Mouse (Mus musculus) kidney, embryonic 16.5 days (tissue): ENCODE results near the gene Tmem91. TPM values are rescaled to one million over a fixed set of nuclear protein-coding genes. Genes with fewer than 3 reads are reported as not detected.

Experiments used
- ATAC-seq: fragments of 200-750 bp; cut with Nextera tagmentation; 2 replicates; pipeline ENCODE4 v1.8.0; 2017; ENCODE audit warnings: moderate TSS enrichment; ENCODE audit not compliant: low FRiP score, low TSS enrichment
- H3K27ac ChIP-seq: fragments of 300-500 bp; sonication (generic); 2 replicates; pipeline ENCODE4 v1.5.1; 2014; ENCODE audit warnings: low read length
- H3K27me3 ChIP-seq: fragments of 300-500 bp; sonication (generic); 2 replicates; pipeline ENCODE4 v1.6.1; 2014; ENCODE audit warnings: low read length, control low read depth, mixed read lengths; ENCODE audit not compliant: insufficient read depth
- H3K36me3 ChIP-seq: fragments of 300-500 bp; sonication (generic); 2 replicates; pipeline ENCODE4 v1.6.1; 2014; ENCODE audit warnings: low read length, control low read depth, mixed read lengths; ENCODE audit not compliant: insufficient read depth
- H3K4me1 ChIP-seq: fragments of 300-500 bp; sonication (generic); 2 replicates; pipeline ENCODE4 v1.6.1; 2014; ENCODE audit warnings: low read length, control low read depth, mixed read lengths; ENCODE audit not compliant: insufficient read depth
- H3K4me2 ChIP-seq: fragments of 300-500 bp; sonication (generic); replicated peaks from 2 replicates; pipeline ENCODE4 v1.6.1; 2014; ENCODE audit warnings: low read depth, low read length
- H3K4me3 ChIP-seq: fragments of 300-500 bp; sonication (generic); 2 replicates; pipeline ENCODE4 v1.5.1; 2014; ENCODE audit warnings: mild to moderate bottlenecking, low read length
- H3K9ac ChIP-seq: fragments of 300-500 bp; sonication (generic); replicated peaks from 2 replicates; pipeline ENCODE4 v1.6.1; 2014; ENCODE audit warnings: low read length
- H3K9me3 ChIP-seq: fragments of 300-500 bp; sonication (generic); 2 replicates; pipeline ENCODE4 v1.6.1; 2016; ENCODE audit warnings: low read length, control low read depth
- WGBS: fragments of 180-500 bp; shearing (Covaris S2); extraction: QIAGEN DNeasy Blood & Tissue Kit; methylation state at CpG from one replicate; pipeline ENCODE4 v1.1.7; 2014; 5-methylcytosine and 5-hydroxymethylcytosine counted together
- polyA plus RNA-seq: library from polyadenylated mRNA; unstranded; fragments of >200 nt; fragmentation: Nextera tagmentation; extraction: Ambion mirVana; gene quantifications from 2 replicates; pipeline ENCODE4 v1.2.1, GENCODE M21; 2015

Tmem91 gene
- polyA plus RNA-seq, 1 experiment from 2014 or later: 2.3 TPM

- Histone ChIP-seq H3K27me3 (peaks cover 36% of the 10 kb centered on the region), H3K4me2 (peak overlapping the region; percentile 68), H3K4me3 (peak overlapping the region; percentile 46; the same call in 1 of the 2 replicates), H3K4me1 (peaks cover 8% of the 10 kb centered on the region), H3K9me3 (no peaks in the 10 kb centered on the region), H3K9ac (no peak overlapping the region; the same call in 1 of the 2 replicates), H3K27ac (no peak overlapping the region), H3K36me3 (no peaks in the 10 kb centered on the region)
- ATAC-seq: no peak
- WGBS: 35% methylated on average over 9 of the region's 9 CpGs
Observed at GRCm38 (mm10) chr7:25674297-25674696, 669 bp downstream of the Tmem91 start.

DNA sequence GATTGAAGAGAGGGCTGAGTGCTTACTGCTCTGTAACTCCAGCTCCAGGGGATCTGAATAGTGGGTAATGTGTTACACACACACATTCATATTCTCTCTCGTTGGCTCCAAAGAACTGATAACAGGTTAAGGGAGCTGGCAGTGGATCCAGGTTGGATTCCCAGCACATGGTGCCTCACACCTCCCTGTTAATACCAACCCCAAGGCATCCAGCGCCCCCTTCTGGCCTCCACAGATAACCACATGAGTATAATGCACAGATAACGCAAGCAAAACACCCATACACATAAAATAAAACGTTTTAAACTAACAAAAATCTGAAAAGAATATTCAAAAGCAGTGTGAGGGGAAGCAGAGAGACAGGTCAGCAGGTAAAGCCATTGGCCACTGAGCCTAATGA, 2.5 kb downstream of the Tmem91 start:
- 54% methylated on average over 4 of the region's 4 CpGs for WGBS
- Histone ChIP-seq H3K9ac (no peak overlapping the region), H3K4me3 (no peak overlapping the region), H3K27ac (no peak overlapping the region), H3K27me3 (peaks cover 29% of the 10 kb centered on the region), H3K4me2 (no peak overlapping the region), H3K4me1 (peaks cover 8% of the 10 kb centered on the region), H3K36me3 (peaks cover 14% of the 10 kb centered on the region), H3K9me3 (no peaks in the 10 kb centered on the region)
- no peak for ATAC-seq

GRCm38 (mm10) chr7:25671686-25672085, 3.3 kb downstream of the Tmem91 start:
- no peak overlapping the region for H3K27ac ChIP-seq
- no peak overlapping the region for H3K4me3 ChIP-seq
- H3K9me3 ChIP-seq: no peaks in the 10 kb centered on the region
- H3K4me2 ChIP-seq: no peak overlapping the region
- H3K9ac ChIP-seq: no peak overlapping the region
- WGBS: 78% methylated on average over 2 of the region's 2 CpGs
- no peak for ATAC-seq
- peaks cover 16% of the 10 kb centered on the region for H3K36me3 ChIP-seq
- H3K4me1 ChIP-seq: peaks cover 8% of the 10 kb centered on the region
- peaks cover 29% of the 10 kb centered on the region for H3K27me3 ChIP-seq

GRCm38 (mm10) chr7:25670096-25670495, 4.9 kb downstream of the Tmem91 start:
- peaks cover 16% of the 10 kb centered on the region for H3K27me3 ChIP-seq
- H3K9me3 ChIP-seq: no peaks in the 10 kb centered on the region
- no peak overlapping the region for H3K9ac ChIP-seq
- no peak overlapping the region for H3K4me2 ChIP-seq
- peaks cover 20% of the 10 kb centered on the region for H3K36me3 ChIP-seq
- no peak for ATAC-seq
- WGBS: 95% methylated on average over 4 of the region's 4 CpGs
- no peak overlapping the region for H3K4me3 ChIP-seq
- peaks cover 7% of the 10 kb centered on the region for H3K4me1 ChIP-seq
- no peak overlapping the region for H3K27ac ChIP-seq

GRCm38 (mm10) chr7:25669631-25670030, 5.3 kb downstream of the Tmem91 start:
- 80% methylated on average over 9 of the region's 9 CpGs for WGBS
- no peak overlapping the region for H3K4me2 ChIP-seq
- H3K27ac ChIP-seq: no peak overlapping the region
- H3K9ac ChIP-seq: no peak overlapping the region
- no peaks in the 10 kb centered on the region for H3K9me3 ChIP-seq
- ATAC-seq: no peak
- peaks cover 2% of the 10 kb centered on the region for H3K4me1 ChIP-seq
- peaks cover 25% of the 10 kb centered on the region for H3K36me3 ChIP-seq
- H3K4me3 ChIP-seq: no peak overlapping the region
- H3K27me3 ChIP-seq: peaks cover 12% of the 10 kb centered on the region

GRCm38 (mm10) chr7:25669158-25669557, 5.8 kb downstream of the Tmem91 start:
- no peak overlapping the region for H3K27ac ChIP-seq
- H3K4me3 ChIP-seq: no peak overlapping the region
- H3K9me3 ChIP-seq: no peaks in the 10 kb centered on the region
- H3K36me3 ChIP-seq: peaks cover 29% of the 10 kb centered on the region
- WGBS: 86% methylated on average over 10 of the region's 10 CpGs
- no peak for ATAC-seq
- no peaks in the 10 kb centered on the region for H3K4me1 ChIP-seq
- H3K27me3 ChIP-seq: peaks cover 8% of the 10 kb centered on the region
- H3K4me2 ChIP-seq: no peak overlapping the region
- H3K9ac ChIP-seq: no peak overlapping the region

DNA sequence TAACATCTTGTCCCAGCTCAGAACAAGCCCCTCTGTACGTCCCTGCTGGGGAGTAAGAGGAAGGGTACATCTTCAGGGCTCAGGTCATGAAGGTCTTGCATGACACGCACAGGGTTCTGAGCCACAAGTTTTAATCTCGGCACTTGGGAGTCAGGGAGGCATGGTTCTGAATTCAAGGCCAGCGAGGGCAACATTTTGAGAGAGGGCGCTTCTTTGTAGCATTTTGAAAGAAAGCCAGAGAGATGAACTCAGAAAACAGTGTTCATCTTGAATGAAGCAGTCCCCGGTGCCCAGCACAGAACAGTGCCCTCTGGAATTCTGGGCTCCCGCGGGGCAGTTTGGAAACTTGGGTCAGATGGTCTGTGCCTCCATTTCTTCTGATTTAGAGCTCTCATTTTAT, 8.6 kb downstream of the Tmem91 start:
- 96% methylated on average over 8 of the region's 8 CpGs for WGBS
- H3K27ac ChIP-seq: no peak overlapping the region
- no peaks in the 10 kb centered on the region for H3K27me3 ChIP-seq
- H3K36me3 ChIP-seq: peaks cover 35% of the 10 kb centered on the region
- H3K4me1 ChIP-seq: no peaks in the 10 kb centered on the region
- no peak overlapping the region for H3K9ac ChIP-seq
- no peak overlapping the region for H3K4me2 ChIP-seq
- H3K9me3 ChIP-seq: no peaks in the 10 kb centered on the region
- no peak overlapping the region for H3K4me3 ChIP-seq
- no peak for ATAC-seq

DNA sequence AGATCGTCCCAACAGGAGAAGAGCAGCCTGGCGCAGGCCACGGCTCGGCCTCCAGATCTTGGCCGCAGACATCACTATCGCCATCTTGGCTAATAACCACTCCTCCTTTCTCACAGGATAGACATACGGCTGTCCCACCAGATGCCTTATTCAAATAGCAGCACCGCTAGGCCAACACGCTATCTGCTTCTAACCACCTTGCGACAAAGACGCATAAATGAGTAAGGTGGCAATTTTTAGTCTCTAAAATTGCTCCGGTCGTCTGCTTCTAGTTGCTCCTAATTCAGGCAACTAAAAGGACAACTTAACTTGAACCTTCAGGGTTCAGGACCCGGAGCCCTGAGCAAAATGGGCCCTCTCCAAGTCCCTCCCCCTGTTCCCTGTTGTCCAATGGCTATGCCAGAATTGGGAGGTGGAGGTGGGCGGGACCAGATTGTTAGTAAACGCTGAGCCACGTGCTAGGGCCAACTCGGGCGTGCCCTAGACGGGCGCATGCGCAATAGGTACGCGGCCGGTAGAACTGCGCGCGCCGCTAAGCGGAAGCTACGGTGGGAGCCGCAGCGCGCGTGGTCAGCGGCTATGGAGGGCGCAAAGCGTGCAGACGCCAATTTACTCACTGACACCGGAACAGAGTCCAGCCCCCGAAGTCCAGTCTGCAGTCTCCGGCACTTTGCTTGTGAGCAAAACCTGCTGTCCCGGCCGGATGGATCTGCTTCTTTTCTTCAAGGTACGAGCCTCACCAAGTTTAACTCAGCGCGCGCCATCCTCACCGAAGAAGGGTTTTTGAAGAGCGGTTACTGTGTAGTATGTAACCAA, 16.1 kb downstream of the Tmem91 start, which contains the start of the genes Bckdha and Exosc5:
Gene Bckdha (minus strand): TSS at position 325 of the 816 bp plus-strand sequence.
Gene Exosc5 (plus strand): TSS at position 508 of the 816 bp plus-strand sequence.
- peak; percentile 98 for ATAC-seq
- H3K9me3 ChIP-seq: no peaks in the 10 kb centered on the region
- H3K27me3 ChIP-seq: no peaks in the 10 kb centered on the region
- peak within 1 kb of the TSS; percentile 76 for H3K9ac ChIP-seq
- H3K4me3 ChIP-seq: peak within 1 kb of the TSS; percentile 77
- peak within 1 kb of the TSS; percentile 86 for H3K4me2 ChIP-seq
- H3K4me1 ChIP-seq: peaks cover 22% of the 10 kb centered on the region
- H3K36me3 ChIP-seq: 0 out of 2 replicates have a peak, but pooled peaks cover 2% of the 10 kb centered on the region
- under 1% methylated on average over 50 of the region's 50 CpGs for WGBS
- H3K27ac ChIP-seq: peak within 1 kb of the TSS; percentile 83

DNA sequence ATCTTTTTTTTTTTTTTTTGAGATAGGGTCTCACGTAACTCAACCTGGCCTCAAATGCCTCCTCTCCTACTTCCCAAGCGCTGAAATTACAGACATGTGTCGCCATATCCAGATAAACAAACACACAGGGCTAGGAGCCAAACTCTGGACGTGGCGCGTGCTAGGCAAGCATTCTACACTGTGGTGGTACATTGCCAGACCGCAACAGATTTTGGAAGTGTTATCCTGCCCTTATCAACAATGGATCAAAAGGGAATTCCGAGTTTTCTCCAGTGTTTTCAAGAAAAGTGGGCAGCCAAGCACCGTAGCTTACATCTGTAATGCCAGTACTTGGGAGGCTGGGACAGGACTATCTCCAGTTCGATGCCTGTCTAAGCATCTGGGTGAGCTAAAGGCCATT, 17.2 kb downstream of the Tmem91 start:
- Histone ChIP-seq H3K4me2 (peak overlapping the region; percentile 79), H3K27ac (no peak overlapping the region), H3K4me3 (peak overlapping the region; percentile 77), H3K9ac (peak overlapping the region; percentile 76), H3K9me3 (no peaks in the 10 kb centered on the region), H3K27me3 (no peaks in the 10 kb centered on the region), H3K36me3 (no peaks in the 10 kb centered on the region), H3K4me1 (peaks cover 22% of the 10 kb centered on the region)
- 37% methylated on average over 10 of the region's 10 CpGs for WGBS
- ATAC-seq: no peak
